Mouse (Mus musculus) midbrain, embryonic 16.5 days (tissue): Measurements from ENCODE around the gene Tmed1. TPM values are rescaled to one million over a fixed set of nuclear protein-coding genes. Genes with fewer than 3 reads are reported as not detected.
"Not testable (repeated sequence)": the region's sequence is repeated elsewhere in the genome, so short reads cannot be mapped to it uniquely, and the experiment has no call there.

Experiments
- ATAC-seq: fragments of 200-750 bp; cut with Nextera tagmentation; 2 replicates; pipeline ENCODE4 v1.8.0; 2017; ENCODE audit warnings: moderate TSS enrichment
- H3K27ac ChIP-seq: fragments of 300-500 bp; sonication (generic); 2 replicates; pipeline ENCODE4 v1.5.1; 2014; ENCODE audit warnings: mild to moderate bottlenecking, low read length, mixed read lengths
- H3K27me3 ChIP-seq: fragments of 300-500 bp; sonication (generic); 2 replicates; pipeline ENCODE4 v1.6.1; 2014; ENCODE audit warnings: low read depth, low read length, mixed read lengths; ENCODE audit not compliant: control insufficient read depth, insufficient read depth
- H3K36me3 ChIP-seq: fragments of 300-500 bp; sonication (generic); 2 replicates; pipeline ENCODE4 v1.6.1; 2014; ENCODE audit warnings: mild to moderate bottlenecking, low read length, moderate library complexity, mixed read lengths; ENCODE audit not compliant: control insufficient read depth, insufficient read depth
- H3K4me1 ChIP-seq: fragments of 300-500 bp; sonication (generic); 2 replicates; pipeline ENCODE4 v1.6.1; 2014; ENCODE audit warnings: mild to moderate bottlenecking, low read length, mixed read lengths; ENCODE audit not compliant: control insufficient read depth, insufficient read depth
- H3K4me2 ChIP-seq: fragments of 300-500 bp; sonication (generic); 2 replicates; pipeline ENCODE4 v1.6.1; 2014; ENCODE audit warnings: mild to moderate bottlenecking, low read length, mixed read lengths
- H3K4me3 ChIP-seq: fragments of 300-500 bp; sonication (generic); 2 replicates; pipeline ENCODE4 v1.5.1; 2014; ENCODE audit warnings: low read depth, mild to moderate bottlenecking, low read length, moderate library complexity, mixed read lengths
- H3K9ac ChIP-seq: fragments of 300-500 bp; sonication (generic); 2 replicates; pipeline ENCODE4 v1.6.1; 2014; ENCODE audit warnings: low read depth, low read length, mixed read lengths
- H3K9me3 ChIP-seq: fragments of 300-500 bp; sonication (generic); replicated peaks from 2 replicates; pipeline ENCODE4 v1.6.1; 2014; ENCODE audit warnings: mild to moderate bottlenecking, low read length, mixed read lengths; ENCODE audit not compliant: control insufficient read depth, poor library complexity, severe bottlenecking
- WGBS: fragments of 180-500 bp; shearing (Covaris S2); extraction: QIAGEN DNeasy Blood & Tissue Kit; methylation state at CpG from one replicate; pipeline ENCODE4 v1.1.7; 2014; 5-methylcytosine and 5-hydroxymethylcytosine counted together
- polyA plus RNA-seq: library from polyadenylated mRNA; unstranded; fragments of >200 nt; fragmentation: Nextera tagmentation; extraction: Ambion mirVana; gene quantifications from 2 replicates; pipeline ENCODE4 v1.2.1, GENCODE M21; 2015

Tmed1 gene
- polyA plus RNA-seq, 1 experiment from 2014 or later, result 55.2 TPM

- Histone ChIP-seq H3K4me3 (peak overlapping the region; percentile 46), H3K4me1 (peaks cover 16% of the 10 kb centered on the region), H3K27me3 (no peaks in the 10 kb centered on the region), H3K4me2 (peak overlapping the region; percentile 89), H3K9ac (peak overlapping the region; percentile 93), H3K27ac (peak overlapping the region; percentile 98), H3K36me3 (peaks cover 5% of the 10 kb centered on the region), H3K9me3 (no peaks in the 10 kb centered on the region)
- ATAC-seq, result peak; percentile 12
- WGBS, result 1% methylated on average over 50 of the region's 66 CpGs
These were observed 37.3 kb upstream of the Tmed1 start for GRCm38 (mm10) chr9:21547075-21547941.

GRCm38 (mm10) chr9:21546789-21547074 is 36.7 kb upstream of the Tmed1 start, which contains the start of gene Carm1:
Carm1 (plus strand) TSS chr9:21546894.
- Histone ChIP-seq H3K4me1 (peaks cover 16% of the 10 kb centered on the region), H3K9ac (peak within 1 kb of the TSS; percentile 93), H3K36me3 (peaks cover 5% of the 10 kb centered on the region), H3K4me3 (peak within 1 kb of the TSS; percentile 46), H3K27ac (peak within 1 kb of the TSS; percentile 98), H3K4me2 (peak within 1 kb of the TSS; percentile 89), H3K27me3 (no peaks in the 10 kb centered on the region), H3K9me3 (no peaks in the 10 kb centered on the region)
- ATAC-seq, result peak; percentile 54
- under 1% methylated on average over 43 of the region's 52 CpGs for WGBS

GRCm38 (mm10) chr9:21545916-21546788 is 36.1 kb upstream of the Tmed1 start:
- ATAC-seq, result peak; percentile 94
- peak overlapping the region; percentile 67 for H3K4me2 ChIP-seq
- H3K9me3 ChIP-seq, result no peaks in the 10 kb centered on the region
- WGBS, result under 1% methylated on average over 66 of the region's 67 CpGs
- H3K4me3 ChIP-seq, result peak overlapping the region; percentile 46
- H3K27ac ChIP-seq, result peak overlapping the region; percentile 98
- peaks cover 5% of the 10 kb centered on the region for H3K36me3 ChIP-seq
- no peaks in the 10 kb centered on the region for H3K27me3 ChIP-seq
- peak overlapping the region; percentile 93 for H3K9ac ChIP-seq
- H3K4me1 ChIP-seq, result peaks cover 16% of the 10 kb centered on the region

GRCm38 (mm10) chr9:21545351-21545915 is 35.4 kb upstream of the Tmed1 start:
- Histone ChIP-seq H3K27ac (peak overlapping the region; percentile 98), H3K36me3 (no peaks in the 10 kb centered on the region; the same call in 1 of the 2 replicates), H3K4me1 (peaks cover 16% of the 10 kb centered on the region), H3K27me3 (no peaks in the 10 kb centered on the region), H3K4me3 (peak overlapping the region; percentile 46), H3K9me3 (no peaks in the 10 kb centered on the region), H3K9ac (peak overlapping the region; percentile 93), H3K4me2 (peak overlapping the region; percentile 67)
- ATAC-seq, result peak; percentile 70
- WGBS, result 5% methylated on average over 9 of the region's 9 CpGs

- H3K36me3 ChIP-seq, result not testable (repeated sequence)
- 97% methylated on average over 2 of the region's 2 CpGs for WGBS
These were observed 31.9 kb upstream of the Tmed1 start for GRCm38 (mm10) chr9:21542001-21542400.

GRCm38 (mm10) chr9:21539981-21540753 is 30.1 kb upstream of the Tmed1 start:
- Histone ChIP-seq H3K9me3 (no peaks in the 10 kb centered on the region), H3K9ac (no peak overlapping the region), H3K4me2 (no peak overlapping the region), H3K4me1 (no peaks in the 10 kb centered on the region), H3K36me3 (no peaks in the 10 kb centered on the region), H3K27me3 (no peaks in the 10 kb centered on the region), H3K4me3 (no peak overlapping the region), H3K27ac (no peak overlapping the region)
- ATAC-seq, result no peak
- 81% methylated on average over 7 of the region's 7 CpGs for WGBS

More at GRCm38 (mm10) chr9:21542001-21542400, 31.9 kb upstream of the Tmed1 start:
- not testable (repeated sequence) for ATAC-seq, H3K4me2 ChIP-seq, H3K27ac ChIP-seq, H3K4me3 ChIP-seq, H3K27me3 ChIP-seq, H3K4me1 ChIP-seq, H3K9ac ChIP-seq, H3K9me3 ChIP-seq

GRCm38 (mm10) chr9:21537009-21537408 is 27.0 kb upstream of the Tmed1 start:
- H3K9me3 ChIP-seq, result no peaks in the 10 kb centered on the region
- WGBS, result 76% methylated on average over 4 of the region's 4 CpGs
- no peaks in the 10 kb centered on the region for H3K27me3 ChIP-seq
- no peaks in the 10 kb centered on the region for H3K36me3 ChIP-seq
- H3K27ac ChIP-seq, result no peak overlapping the region
- H3K4me3 ChIP-seq, result no peak overlapping the region
- H3K9ac ChIP-seq, result no peak overlapping the region
- no peak overlapping the region for H3K4me2 ChIP-seq
- ATAC-seq, result no peak
- H3K4me1 ChIP-seq, result no peaks in the 10 kb centered on the region

GRCm38 (mm10) chr9:21536501-21536900 is 26.4 kb upstream of the Tmed1 start:
- no peaks in the 10 kb centered on the region for H3K4me1 ChIP-seq
- H3K9me3 ChIP-seq, result no peaks in the 10 kb centered on the region
- no peak for ATAC-seq
- H3K36me3 ChIP-seq, result no peaks in the 10 kb centered on the region
- no peaks in the 10 kb centered on the region for H3K27me3 ChIP-seq
- H3K27ac ChIP-seq, result no peak overlapping the region
- no peak overlapping the region for H3K4me2 ChIP-seq
- WGBS, result 94% methylated on average over 14 of the region's 14 CpGs
- H3K9ac ChIP-seq, result no peak overlapping the region
- no peak overlapping the region for H3K4me3 ChIP-seq
